Mouse (Mus musculus): ENCODE measurements around the gene Wfdc17.

Wfdc17 gene

DNA sequence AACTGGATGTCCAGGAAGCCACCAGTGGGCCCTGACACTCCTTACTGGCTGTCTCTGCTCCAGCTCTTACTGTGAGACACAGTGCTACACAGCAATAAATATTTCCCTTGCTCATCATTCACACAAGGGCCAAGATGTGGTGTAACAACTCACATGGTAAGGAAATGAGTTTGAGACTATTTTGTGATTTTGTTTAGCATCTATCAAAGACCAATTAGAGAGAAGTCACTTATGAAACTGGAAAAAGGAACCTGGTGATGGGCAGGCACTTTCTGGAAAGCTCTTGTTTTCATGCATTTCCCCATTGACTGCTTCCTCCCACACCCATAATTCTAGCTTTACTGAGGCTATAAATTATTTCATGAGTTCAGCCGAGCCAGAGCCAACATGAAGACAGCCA, at the start of gene Wfdc17:
Gene Wfdc17 (plus strand): TSS at position 287 of the 400 bp plus-strand sequence.
- DNase-seq (ENCODE audit: low read depth, low spot score): no peak

DNA sequence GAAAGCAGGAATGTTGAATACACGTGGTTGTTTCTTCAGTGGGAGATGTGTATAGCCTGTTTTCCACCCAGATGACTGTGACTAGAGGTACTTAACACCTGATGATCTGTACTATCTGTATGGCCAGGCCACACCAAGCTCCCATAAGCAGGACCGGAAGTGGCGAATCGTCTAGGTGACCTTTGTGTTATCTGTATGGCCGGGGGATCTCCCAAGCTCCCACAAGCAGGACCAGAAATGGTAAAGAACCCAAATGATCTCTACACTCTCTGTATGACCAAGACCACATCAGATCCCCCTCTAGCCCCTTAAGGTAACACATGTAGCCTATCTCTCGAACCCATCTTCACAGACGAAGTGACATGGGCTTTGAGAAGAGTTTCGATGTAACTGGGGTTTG, 49.2 kb upstream of the Wfdc17 start:
- no peak for DNase-seq (ENCODE audit: low read depth, low spot score)

DNA sequence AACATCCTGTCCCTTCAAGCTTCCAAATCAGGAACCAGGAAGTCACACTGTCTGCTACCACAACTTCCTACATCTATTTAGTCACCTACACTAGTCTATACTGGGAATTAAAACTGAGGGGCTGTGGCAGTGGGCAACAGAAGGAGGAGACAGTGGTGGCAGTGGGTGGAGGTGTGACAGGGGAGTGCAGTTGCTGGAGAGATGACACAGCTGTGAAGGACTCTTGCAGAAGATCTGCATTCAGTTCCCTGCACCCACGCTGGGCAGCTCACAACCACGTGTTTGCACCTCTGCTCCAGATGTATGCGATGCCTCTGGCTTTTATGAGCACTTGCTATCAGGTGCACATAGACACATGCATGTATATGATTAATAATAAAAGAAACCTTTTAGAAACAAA, 46.3 kb upstream of the Wfdc17 start:
- no peak for DNase-seq (ENCODE audit: low read depth, low spot score)

DNA sequence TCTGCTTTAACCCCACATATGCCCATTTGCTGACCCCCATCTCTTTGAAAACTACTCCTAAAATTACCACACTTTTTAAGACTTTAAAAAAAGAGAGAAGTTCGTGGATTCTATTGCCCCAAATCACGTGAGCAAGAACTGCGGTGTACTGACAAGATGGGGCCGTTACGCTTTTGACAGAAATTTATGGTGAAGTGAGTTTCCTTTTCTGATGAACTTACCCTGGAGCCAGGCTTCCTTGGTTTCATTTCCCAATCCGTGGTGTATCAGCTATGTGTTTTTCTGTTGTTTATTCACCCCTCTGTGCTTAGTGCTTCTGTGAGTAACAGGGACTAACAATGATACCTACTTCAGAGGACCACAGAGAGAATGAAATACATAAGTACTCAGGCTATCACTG, 45.0 kb upstream of the Wfdc17 start:
- DNase-seq (ENCODE audit: low read depth, low spot score): no peak

DNA sequence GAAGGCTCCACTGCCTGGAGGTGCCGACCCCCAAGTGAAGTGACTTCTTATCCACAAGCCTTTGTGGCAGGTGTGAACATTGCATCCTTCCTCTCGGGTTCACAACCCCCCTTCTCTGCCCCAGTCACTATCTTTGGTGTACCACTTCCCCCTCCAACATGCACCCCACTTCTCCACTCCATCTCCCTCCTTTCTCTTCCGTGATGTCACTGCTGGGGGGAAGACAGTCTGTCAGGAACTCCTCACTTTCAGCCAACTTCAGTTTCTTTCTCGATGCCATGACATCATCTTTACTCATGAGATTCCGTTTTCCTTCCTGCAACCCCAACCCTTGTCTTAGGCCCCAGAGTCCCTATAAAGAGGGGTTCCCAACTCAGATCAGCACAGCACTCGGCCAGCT, 41.6 kb upstream of the Wfdc17 start, which contains the start of gene Ccl4:
Gene Ccl4 (plus strand): TSS at position 381 of the 400 bp plus-strand sequence.
- no peak for DNase-seq (ENCODE audit: low read depth, low spot score)

DNA sequence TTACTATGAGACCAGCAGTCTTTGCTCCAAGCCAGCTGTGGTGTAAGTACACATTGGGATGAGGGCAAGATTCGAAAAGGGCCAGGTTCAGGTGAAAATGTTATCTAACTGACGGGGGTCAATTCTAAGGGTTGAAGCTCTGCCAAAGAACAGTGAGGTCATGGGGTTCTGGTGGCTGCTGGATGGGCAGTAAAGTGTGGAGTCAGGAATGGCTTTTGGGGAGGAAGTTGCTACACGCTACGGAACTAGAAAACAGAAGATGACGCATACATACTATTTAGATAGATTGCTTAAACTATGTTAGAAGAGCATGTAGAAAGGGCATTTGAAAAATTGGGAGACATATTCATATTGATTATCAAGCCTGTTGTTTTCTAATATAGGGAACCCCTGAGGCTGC, 40.3 kb upstream of the Wfdc17 start:
- no peak for DNase-seq (ENCODE audit: low read depth, low spot score)

DNA sequence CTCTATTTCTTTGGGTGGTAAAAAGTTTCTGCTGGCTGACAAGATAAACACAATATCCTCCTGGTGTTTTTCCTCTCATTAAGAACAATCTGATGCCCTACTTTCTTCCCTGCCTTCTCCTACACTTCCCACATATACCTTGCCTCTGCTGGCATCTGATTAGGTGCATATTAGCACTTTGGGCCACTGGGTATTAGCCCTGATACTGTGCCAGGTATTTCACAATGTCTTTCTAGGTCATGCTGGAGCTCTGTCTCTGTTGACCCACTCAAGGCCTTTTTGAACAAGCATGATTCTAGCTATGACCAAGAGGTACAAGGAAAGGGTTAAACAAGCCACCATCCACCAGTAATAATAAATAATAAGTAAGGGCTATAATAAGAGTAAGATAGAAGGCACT, 32.0 kb upstream of the Wfdc17 start:
- no peak for DNase-seq (ENCODE audit: low read depth, low spot score)

DNA sequence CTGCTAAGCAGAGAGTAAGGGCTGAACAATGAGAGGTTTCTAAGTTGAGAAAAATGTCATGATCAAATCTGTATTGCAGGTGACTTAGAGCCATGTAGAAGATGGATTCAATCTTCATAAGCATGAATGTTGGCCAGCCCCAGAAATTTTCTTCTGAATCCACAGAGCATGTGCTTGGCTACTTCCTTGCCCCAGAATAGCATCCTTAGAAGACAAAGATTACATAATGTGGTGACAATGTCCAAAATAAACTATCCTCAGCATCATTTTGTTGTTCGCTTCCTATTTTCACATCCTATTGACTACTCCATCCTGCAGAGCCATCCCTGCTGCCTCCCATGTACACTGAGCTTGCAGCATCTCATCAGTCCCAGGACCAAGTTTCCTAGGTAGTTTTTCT, 28.1 kb upstream of the Wfdc17 start:
- no peak for DNase-seq (ENCODE audit: low read depth, low spot score)

DNA sequence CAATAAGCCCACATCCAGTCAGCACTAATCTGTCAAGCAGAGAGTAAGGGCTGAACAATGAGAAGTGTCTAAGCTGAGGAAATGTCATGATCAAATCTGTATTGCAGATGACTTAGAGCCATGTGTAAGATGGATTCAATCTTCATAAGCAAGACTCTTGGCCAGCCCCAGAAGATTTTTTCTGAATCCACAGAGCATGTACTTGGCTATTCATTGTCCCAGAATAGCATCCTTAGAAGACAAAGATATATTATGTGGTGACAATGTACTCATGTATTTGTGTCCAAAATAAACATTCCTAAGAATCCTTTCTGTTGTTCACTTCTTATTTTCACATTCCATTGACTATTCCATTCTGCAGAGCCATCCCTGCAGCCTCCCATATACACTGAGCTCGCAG, 13.9 kb upstream of the Wfdc17 start:
- DNase-seq (ENCODE audit: low read depth, low spot score): no peak

DNA sequence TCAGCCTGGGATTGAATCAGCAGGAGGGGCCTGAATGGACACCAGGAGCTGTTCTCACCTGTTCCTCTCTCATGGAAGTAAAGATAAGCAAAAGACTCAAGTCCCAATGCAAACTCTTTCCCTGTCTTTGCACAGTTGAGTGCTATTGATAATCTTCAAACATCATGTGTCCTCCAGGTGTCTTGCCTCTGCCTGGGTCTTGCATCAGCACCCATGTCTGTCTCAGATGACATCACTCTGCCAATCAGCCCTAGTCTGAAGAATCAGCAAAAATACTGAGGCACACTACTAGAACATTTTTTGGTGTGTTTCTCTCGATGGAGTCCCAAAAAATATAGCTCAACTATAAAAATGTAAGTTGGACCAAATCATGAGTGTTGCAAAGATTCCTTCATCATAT, 11.8 kb upstream of the Wfdc17 start:
- no peak for DNase-seq (ENCODE audit: low read depth, low spot score)

DNA sequence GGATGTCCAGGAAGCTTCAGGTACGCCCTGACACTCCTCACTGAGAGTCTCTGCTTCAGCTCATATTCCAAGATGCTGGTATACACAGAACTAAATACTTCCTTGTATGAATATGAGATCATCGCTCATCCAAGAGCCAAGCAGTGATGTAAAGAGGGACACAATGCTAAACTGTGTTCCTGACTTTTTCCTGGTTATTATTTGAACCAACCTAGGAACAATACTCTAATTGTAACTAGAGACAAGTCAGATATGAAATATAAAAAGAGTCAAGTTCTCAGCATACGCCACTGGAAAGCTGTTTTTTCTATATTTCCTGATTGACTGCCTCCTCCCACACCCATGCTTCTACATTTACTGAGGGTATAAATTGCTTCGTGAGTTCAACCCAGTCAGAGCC, 4.9 kb downstream of the Wfdc17 start, which contains the start of gene Wfdc18:
Gene Wfdc18 (plus strand): TSS at position 301 of the 400 bp plus-strand sequence.
- DNase-seq (ENCODE audit: low read depth, low spot score): no peak

DNA sequence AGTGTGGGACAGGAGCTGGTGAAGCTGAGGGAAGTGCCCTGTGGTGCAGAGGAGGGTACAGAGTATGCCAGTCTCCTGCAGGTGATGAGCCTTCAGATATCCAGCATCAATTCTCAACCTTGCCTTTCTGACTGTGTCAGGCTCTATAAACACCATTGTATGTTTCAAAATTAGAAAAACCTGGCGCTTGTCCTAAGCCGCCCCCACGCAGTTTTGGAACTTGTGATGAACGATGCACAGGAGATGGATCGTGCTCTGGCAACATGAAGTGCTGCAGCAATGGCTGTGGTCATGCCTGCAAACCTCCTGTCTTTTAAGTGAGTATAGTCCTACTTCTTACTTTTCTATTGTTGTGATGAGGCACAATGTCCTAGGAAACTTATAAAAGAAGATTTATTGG, 5.9 kb downstream of the Wfdc17 start:
- DNase-seq (ENCODE audit: low read depth, low spot score): no peak

DNA sequence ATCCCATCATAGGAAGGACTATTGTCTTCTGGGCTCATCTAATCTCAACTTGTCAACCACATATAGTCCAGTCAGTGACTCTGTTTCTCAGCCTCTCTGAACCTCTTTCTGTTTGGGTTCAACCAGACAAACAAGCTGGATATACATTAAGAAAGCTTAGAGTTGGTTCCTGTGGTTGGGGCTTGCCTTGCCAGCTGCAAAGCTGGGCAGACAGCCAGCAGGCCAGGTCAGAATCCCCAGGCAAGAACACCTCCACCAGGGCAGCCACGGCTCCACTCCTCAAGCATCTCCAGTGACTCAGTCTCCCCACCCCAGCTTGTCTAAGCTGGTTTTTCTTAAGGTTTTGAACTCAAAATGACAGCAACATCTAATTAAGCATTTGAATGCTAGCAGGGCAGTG, 8.9 kb downstream of the Wfdc17 start:
- DNase-seq (ENCODE audit: low read depth, low spot score): no peak

DNA sequence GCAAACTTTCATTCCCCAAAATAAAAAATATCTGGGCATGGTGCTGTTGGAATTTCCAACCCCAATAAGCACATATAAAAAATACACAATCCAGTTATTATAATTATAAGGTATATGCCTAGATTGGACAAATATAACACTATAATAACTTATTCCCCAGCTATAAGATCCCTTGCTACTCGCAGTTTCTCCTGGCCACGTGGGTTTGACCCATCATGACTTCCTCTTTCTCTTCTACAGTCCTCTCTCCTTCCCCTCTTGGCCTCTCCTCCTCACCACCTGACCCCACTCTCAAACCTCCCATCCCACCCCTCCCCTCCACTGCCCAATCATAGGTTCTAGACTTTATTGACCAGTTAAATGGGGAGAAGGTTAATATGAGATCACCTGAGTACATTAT, 10.1 kb downstream of the Wfdc17 start:
- no peak for DNase-seq (ENCODE audit: low read depth, low spot score)

DNA sequence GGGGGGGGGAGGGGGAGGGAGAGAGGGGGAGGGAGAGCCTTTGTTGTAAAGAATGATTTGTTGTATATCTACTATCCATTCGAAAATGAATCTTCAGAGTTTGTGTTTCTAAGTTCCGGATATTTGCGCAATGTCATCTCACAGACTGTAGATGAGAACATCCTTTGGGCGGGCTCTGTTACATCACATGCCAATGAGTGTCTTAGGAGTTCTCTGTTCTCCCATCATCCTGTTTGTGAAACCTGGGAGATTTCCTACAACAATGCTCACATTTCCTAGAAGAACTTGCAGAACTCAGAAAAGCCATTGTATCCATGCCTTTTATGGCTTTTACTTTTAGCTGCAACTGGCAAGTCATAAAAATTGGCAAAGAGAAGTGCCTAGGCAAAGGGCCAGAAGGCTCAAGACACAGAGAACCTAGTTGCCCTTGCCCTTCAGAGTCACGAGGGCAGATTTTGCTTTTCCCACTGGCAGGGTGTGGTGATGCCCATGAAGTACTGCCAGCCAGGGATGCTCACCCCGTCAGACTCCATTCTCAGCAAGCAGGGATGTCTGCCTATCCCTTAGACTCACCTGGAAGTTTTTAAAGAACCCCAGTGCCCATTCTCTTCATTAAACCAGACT, 13.4 kb downstream of the Wfdc17 start:
- no peak for DNase-seq (ENCODE audit: low read depth, low spot score)

DNA sequence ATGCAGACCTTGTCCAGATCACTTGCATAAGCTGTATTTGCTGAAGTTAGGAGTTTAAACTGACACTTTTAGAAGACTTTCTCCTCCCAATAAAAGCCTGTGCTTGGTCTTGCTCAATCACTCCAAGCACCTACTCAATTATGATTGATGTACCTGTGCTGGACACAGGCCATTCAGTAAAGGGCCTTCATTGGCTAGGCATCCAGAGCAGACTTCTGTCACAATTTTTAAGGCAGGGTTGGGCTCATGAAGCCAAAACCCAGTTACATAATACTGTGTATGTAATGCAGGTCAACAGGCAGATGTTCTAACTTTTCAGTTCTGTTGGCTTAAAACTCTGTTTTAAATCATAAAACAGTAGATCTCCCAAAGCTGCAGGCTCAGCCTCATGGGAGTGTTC, 17.0 kb downstream of the Wfdc17 start:
- DNase-seq (ENCODE audit: low read depth, low spot score): no peak

DNA sequence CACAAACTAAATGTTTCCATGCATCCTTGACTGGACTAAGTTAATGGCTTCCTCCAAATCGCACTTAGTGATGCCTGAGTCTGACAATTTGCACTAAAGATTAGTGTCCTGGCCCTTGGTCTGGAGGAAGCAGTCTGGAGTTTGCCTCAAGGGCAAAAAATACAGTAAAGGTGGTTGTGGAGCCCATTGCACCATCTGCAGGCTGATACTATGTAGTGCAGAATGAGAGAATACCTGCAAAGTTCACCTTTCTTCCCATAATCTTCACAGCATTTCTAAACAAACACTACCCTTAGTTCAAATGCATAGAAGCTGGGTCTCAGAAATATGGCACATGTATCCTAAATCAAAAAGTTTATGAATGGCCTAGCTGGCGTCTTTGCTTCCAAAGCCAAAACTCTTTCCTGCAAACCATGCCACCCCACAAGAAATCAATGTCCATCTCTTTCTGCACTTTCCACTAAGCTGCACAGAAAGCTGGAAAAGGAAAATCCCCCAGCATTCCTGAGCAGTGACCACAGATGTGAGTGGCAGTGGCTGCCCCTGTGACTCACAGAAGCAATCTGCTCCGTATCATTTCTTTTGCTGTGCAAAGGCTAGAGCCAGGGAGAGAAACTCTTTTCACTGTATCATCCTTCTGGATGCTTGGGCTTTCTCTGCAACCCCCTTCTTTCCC, 25.1 kb downstream of the Wfdc17 start:
- DNase-seq (ENCODE audit: low read depth, low spot score): no peak

DNA sequence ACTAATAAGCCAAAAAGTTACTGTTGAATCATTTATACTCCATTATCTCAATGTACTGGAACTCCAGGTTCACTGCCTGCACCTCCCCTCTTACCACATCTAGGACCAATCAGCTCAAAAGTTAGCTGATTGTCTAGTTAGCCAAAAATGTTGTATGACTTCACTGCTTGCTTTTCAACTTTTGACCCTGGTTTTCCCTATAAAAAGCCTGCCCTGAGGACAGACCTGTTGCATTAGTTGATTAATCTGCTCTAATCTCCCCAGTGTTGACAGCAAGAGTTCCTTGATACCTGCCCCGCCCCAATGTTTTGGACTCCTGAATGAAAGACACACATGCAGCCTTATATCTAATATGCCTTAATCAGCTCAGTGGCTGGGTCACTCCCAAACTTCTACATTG, 27.3 kb downstream of the Wfdc17 start:
- no peak for DNase-seq (ENCODE audit: low read depth, low spot score)

DNA sequence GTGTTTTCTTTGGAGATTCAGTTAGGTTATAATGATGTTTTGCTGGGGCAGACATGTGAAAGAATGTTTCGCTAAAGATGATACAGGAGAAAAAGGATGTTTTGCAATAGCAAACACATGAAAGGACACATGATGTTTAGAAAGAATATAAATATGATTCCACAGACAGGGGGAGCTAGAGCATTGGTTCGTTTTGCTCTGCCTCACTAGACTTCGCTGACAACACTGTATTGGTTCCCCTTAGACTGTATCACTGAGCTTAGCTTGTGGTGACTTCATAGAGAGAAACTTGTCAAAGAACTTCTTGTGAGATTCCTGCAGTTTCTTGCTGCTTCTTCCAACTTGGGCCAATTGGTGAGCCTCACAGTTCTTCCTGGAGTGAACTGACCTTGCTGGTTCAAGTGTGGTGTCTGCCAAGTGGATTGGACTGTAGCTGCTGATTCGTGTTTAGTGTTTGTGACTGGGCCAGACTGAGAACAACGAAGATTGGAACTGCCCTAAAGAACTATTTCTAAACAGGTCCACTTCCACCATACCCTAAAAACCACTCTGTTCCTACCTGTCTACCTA, 29.4 kb downstream of the Wfdc17 start:
- no peak for DNase-seq (ENCODE audit: low read depth, low spot score)

DNA sequence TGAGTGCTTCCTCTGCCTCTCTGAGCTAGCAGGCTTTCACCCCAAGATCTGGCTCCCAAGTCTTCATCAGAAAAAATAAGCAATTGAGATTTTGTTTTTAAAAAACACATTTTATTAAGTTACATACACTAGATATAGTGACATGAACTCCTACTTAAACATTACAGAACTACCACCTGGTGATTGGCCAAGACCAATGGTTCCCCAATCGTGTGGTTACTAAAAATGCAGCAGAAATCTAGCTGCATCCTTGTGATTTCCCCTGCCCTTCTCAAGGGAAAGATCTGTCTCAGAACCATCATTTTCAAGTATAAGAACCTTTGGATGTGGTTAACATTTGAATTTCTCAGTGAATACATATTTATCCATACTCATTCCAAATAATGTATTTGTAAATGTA, 30.4 kb downstream of the Wfdc17 start:
- DNase-seq (ENCODE audit: low read depth, low spot score): no peak

DNA sequence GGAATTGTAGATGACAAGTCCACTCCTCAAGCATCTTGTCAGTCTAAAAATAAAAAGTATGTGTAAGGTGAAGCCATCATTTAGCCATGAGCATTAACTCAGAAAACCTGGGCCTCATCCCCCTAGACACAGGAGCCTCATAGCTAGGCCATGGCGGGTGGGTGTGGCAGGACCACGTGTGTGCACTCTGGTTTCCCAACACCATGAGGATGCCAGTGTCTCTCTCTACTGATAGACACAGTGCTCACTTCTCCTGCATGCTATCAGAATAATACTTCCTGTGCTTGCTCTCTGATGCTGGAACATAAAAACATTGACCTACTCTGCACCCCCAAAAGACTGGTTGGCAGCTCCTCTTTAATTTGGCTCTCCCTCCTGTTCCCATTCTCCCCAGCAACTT, 32.1 kb downstream of the Wfdc17 start:
- DNase-seq (ENCODE audit: low read depth, low spot score): no peak

DNA sequence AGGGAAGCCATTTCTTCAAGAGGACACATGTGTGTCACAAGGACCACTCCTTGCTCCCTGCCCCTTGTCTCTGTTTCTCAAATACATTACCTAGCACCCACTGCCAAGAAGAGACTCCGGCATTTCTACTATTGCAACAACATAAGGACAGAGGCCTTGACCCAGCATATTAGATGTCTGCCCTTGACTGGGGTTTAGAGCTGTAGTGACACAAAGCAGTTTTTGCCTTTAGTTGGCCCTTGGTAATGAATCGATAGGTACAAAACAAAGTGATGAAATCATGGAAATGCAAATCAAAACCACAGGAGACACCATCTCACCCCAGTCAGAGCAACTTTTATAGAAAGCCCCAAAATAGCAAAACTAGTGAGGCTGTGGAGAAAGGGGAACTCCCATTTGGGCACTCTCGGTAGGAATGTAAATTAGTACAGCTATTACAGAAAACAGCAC, 33.3 kb downstream of the Wfdc17 start:
- no peak for DNase-seq (ENCODE audit: low read depth, low spot score)

DNA sequence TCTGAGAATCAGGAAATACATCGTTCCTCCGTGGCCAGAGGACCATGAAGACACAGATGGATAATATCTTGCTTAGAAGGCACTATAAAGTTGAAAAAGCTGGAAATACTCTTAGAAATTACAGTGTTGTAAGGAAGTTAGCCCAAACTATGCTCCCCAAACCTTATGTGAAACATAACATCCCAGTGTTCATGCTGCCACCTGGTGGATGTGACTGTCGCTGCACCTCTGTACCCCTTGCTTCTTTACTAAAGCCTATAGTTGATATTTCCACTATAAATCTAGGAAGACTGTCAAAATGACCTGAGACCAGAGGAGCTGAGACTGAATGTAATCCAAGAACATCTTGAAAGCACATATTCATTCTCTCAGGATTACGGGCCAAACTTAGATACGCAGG, 35.5 kb downstream of the Wfdc17 start:
- DNase-seq (ENCODE audit: low read depth, low spot score): peak; percentile 43

All from retina, postnatal 7 days (tissue).